Mouse (Mus musculus): ENCODE results near the gene Smarca4.

GRCm38 (mm10) chr9:21723377-21724146 lies 107.6 kb downstream of the Smarca4 start, which contains the start of gene Ldlr:
- peak; percentile 86; the same call in 1 of the 2 replicates for TF ChIP-seq POLR2A (IDR thresholded peaks at IDR 0.05; ENCODE audit: borderline replicate concordance, extremely low read depth, low read depth, low read length)
- no peak for TF ChIP-seq CTCF (IDR thresholded peaks at IDR 0.05; ENCODE audit: insufficient read depth, low read length)
